Mouse (Mus musculus) spleen, adult 10 weeks (tissue): ENCODE measurements around the gene Sfn. TPM values are rescaled to one million over a fixed set of nuclear protein-coding genes. Genes with fewer than 3 reads are reported as not detected.

Experiments used
- polyA plus RNA-seq: library from polyadenylated mRNA; stranded (reverse); fragments of 350-450 nt; fragmentation: Illumina TruSeq; extraction: RNeasy Lipid Tissue Mini Kit (QIAGEN cat#74804); gene quantifications from one replicate; pipeline ENCODE4 v1.2.3, GENCODE M21; 2015; ENCODE audit warnings: low replicate concordance; ENCODE audit not compliant: insufficient read depth

Gene Sfn
- 5.5 TPM for polyA plus RNA-seq

DNA sequence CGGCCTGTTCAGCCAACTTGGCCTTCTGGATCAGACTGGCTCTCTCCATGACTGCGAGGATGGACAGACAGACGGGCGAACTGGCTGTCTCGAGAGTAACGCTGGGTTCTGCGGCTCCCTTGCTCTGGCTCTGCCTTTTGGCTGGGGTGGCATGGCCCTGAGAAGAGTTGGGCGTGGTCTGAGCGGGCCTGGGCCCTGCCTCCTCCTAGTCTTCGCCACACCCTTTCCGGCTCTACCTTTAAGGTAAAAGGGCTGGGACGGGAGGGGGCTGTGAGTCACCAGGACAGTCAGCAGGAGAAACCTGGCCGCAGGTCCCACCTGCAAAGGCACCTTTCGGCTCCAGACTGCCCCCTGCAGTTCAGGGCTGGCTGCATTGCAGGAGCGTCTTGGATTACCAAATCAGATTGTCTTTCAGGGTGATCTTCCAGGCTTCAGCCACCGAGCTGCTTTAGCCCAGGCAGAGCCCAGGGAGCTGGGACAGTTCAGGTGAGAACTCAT is at the start of gene Sfn:
Gene Sfn, minus strand, starts transcription at position 448 of the 498 bp plus-strand sequence.

DNA sequence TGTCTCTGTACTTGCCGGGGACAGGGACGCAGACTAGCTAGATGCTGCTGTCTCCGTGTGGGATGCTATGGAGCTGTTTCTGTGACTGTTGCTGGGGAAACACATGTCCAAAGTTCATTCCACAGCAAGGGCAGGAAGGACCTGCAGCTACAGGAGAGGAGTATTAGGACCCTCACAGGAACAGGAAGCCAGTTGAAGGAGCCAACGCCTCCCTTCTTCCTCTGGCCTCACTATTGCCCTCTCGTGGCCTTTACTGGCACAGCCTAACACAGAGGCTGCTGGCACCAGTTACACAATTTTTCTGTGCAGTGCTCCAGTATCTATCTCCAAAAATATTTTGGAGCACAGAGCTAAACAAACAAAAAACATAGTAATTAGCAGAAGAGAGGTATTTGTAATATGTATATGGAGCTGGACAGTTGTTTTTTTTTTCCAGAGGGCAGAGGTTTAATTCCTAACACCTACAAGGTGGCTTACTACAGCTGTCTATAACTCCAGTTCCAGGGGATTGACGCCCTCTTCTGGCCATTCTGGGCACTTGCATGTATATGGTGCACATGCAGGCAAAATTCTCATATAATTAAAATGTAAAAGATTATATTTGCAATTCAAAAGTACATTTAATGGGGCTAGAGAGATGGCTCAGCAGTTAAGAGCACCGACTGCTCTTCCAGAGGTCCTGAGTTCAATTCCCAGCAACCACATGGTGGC is 48.2 kb upstream of the Sfn start, which contains the start of gene Zdhhc18:
Gene Zdhhc18, minus strand, starts transcription at position 166 of the 711 bp plus-strand sequence.

DNA sequence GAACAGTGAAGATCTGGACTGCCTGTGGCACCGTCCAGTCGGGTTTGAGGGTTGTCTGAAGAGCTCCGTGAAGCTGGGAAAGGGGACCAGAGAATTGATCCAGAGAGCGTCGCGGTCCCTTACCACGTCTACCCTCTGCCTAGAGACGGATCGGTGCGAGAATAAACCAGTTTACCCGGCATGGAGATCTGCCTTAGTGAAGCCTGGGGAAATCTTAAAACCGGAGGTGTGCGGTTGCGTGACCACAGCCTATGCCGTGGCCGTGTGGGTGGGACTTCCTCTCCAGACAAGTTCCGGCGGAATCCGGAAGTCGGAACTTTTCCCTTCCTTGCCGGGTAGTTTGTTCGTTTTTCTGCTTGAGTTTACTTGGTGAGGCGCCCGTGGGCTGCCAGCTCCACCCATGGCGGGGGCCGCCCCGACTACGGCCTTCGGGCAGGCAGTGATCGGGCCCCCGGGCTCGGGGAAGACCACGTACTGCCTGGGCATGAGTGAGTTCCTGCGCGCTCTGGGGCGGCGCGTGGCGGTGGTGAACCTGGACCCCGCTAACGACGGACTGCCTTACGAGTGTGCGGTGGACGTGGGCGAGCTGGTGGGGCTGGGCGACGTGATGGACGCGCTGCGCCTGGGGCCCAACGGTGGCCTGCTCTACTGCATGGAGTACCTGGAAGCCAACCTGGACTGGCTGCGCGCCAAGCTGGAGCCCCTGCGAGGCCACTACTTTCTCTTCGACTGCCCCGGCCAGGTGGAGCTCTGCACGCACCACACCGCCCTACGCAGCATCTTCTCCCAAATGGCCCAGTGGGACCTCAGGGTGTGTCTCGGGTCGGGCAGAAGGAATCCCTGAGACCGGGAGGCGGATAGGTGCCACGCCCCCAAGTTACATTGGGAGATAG is 17.7 kb downstream of the Sfn start, which contains the start of gene Gpn2:
Gene Gpn2, plus strand, starts transcription at position 304 of the 893 bp plus-strand sequence.

DNA sequence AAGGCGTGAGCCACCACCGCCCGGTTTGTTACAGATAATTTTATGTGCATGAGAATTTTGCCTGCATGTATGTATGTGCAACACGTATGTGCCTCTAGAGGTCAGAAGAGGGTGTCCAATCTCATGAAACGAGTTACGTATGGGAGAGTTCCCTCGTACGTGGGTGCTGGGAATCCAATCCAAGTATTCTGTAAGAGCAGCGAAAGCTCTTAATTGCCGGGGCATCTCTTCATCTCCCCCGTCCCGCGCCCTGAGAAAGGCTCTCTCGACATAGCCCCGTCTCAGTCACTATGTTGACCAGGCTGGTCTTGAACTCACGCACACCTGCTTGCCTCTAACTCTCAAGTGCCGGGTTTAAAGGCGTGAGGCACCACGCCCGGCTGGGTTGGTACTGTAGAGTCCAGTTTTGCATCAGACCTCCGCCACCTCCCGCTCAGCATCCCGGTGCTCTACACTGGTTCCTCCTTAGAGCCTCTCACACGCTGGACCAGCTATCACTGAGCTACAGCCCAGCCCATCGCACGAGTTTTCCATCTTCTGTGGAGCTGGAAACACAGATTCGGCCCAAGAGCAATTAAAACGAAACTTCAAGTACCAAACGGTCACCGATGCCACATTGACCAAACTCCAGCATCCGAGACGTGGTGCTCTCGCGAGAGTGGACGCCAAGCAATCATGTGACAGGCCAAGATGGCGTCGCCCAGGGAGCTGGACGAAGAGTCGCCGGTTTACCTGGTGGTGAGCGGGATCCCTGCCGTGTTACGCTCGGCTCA is 27.7 kb downstream of the Sfn start, which contains the start of gene Gpatch3:
Gene Gpatch3, plus strand, starts transcription at position 676 of the 773 bp plus-strand sequence.

DNA sequence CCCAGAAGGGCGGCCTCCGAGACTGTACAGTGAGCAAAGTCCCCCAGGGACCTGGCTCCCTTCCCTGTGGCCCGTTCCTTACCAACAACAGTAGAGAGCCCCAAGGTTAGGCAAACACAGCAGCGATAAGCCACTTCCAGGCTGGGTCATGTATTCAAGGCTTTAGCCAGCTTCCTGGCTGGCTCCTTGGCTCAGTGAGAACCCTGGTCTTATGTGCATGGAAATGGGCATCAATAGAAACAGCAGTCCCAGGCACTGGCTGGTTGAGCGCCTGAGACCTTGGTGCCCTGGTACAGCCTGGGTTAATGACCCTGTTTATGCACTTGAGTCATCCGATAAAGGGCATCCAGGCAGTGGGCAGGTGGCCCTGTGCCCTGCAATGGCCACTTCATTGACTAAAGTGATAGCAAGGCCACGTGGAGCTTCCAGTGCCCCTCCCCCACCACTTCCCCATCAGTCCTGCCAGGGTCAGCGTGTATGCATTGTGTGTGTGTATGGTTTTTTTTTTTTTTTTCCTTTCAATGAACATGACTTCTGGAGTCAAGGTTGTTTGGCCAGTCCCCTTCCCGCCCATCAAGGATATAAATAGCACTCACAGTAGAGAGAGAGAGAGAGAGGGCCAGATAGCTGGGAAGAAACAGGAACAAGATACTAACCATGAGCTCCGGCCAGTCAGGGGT is 49.1 kb downstream of the Sfn start, which contains the start of gene Nr0b2:
Gene Nr0b2, plus strand, starts transcription at position 609 of the 680 bp plus-strand sequence.

Other genes with a start within 250 kb of the Sfn start
- gene Wdtc1, start 248.7 kb downstream of the Sfn start, polyA plus RNA-seq, result 8.3 TPM
- gene Slc9a1, start 232.5 kb downstream of the Sfn start, polyA plus RNA-seq, result 12.0 TPM
- gene Tent5b, start 122.0 kb downstream of the Sfn start, polyA plus RNA-seq, result 0.12 TPM
- 1.0 TPM for gene Trnp1, start 103.6 kb downstream of the Sfn start, polyA plus RNA-seq
- not detected for gene Kdf1, start 83.2 kb downstream of the Sfn start, polyA plus RNA-seq
- 78.9 TPM for gene Nudc, start 56.2 kb downstream of the Sfn start, polyA plus RNA-seq
- gene Nr0b2, start 48.8 kb downstream of the Sfn start, polyA plus RNA-seq, result not detected
- gene Gpatch3, start 27.4 kb downstream of the Sfn start, polyA plus RNA-seq, result 7.4 TPM
- 6.8 TPM for gene Gpn2, start 17.8 kb downstream of the Sfn start, polyA plus RNA-seq
- gene Zdhhc18, start 48.0 kb upstream of the Sfn start, polyA plus RNA-seq, result 106 TPM
- 17.2 TPM for gene Pigv, start 70.5 kb upstream of the Sfn start, polyA plus RNA-seq
- gene Arid1a, start 154.6 kb upstream of the Sfn start, polyA plus RNA-seq, result 89.7 TPM